Comparison of ENCODE assay signal across 13 mouse cellular contexts in genomic region chr7:28335471-28335870, GRCm38 (mm10). TPM values are rescaled to one million over a fixed set of nuclear protein-coding genes. Genes with fewer than 3 reads are reported as not detected.
"Had no signal": no experiment of that assay in that cellular context is flagged by ENCODE, and none has a peak within 500 bp of the region (broad histone marks: within the 10 kb centered on the region; RNA-seq: fewer than 3 reads in every experiment).

No protein-coding gene starts in this region.

- H3K9me3 ChIP-seq: limb, embryonic 12.5 days; liver, embryonic 15.5 days; midbrain, embryonic 15.5 days; neural tube, embryonic 12.5 days had no signal

- H3K4me3 ChIP-seq: limb, embryonic 12.5 days; liver, embryonic 15.5 days; midbrain, embryonic 15.5 days; neural tube, embryonic 12.5 days had no signal

- DNase-seq: kidney, postnatal 36 days; liver; lung, adult 2 months; lung, postnatal 36 days; thymus, postnatal 4 days had no signal

- ATAC-seq: lung, postnatal 0 days; midbrain, embryonic 15.5 days had no signal

- H3K27me3 ChIP-seq: limb, embryonic 12.5 days; liver, embryonic 15.5 days; midbrain, embryonic 15.5 days; neural tube, embryonic 12.5 days had no signal

- H3K4me2 ChIP-seq: limb, embryonic 12.5 days; liver, embryonic 15.5 days; midbrain, embryonic 11.5 days; midbrain, embryonic 15.5 days; neural tube, embryonic 12.5 days had no signal

- H3K27ac ChIP-seq: limb, embryonic 12.5 days; liver, embryonic 15.5 days; midbrain, embryonic 15.5 days; neural tube, embryonic 12.5 days; stomach, postnatal 0 days had no signal

- H3K9ac ChIP-seq: limb, embryonic 12.5 days; liver, embryonic 15.5 days; midbrain, embryonic 15.5 days; neural tube, embryonic 12.5 days had no signal

RNA-seq across cellular contexts. Expression of gene Dll3, which starts 33.4 kb away (rescaled TPM):
- total RNA-seq: monocyte, adult 5-6 weeks had no signal
- polyA plus RNA-seq: liver, embryonic 15.5 days had no signal
